Mouse (Mus musculus): ENCODE data around the gene Olfr732. TPM values are rescaled to one million over a fixed set of nuclear protein-coding genes. Genes with fewer than 3 reads are reported as not detected.

Gene Olfr732
- polyA plus RNA-seq (2012; rRNA removed): not detected in 2 replicates

GRCm38 (mm10) chr14:50284106-50284505 lies at the start of gene Olfr732:
Gene Olfr732, minus strand, starts transcription at chr14:50284206.
- DNase-seq (ENCODE audit: low read depth, low spot score): no peak
- WGBS: 90% methylated on average over 1 of the region's 1 CpGs

DNA sequence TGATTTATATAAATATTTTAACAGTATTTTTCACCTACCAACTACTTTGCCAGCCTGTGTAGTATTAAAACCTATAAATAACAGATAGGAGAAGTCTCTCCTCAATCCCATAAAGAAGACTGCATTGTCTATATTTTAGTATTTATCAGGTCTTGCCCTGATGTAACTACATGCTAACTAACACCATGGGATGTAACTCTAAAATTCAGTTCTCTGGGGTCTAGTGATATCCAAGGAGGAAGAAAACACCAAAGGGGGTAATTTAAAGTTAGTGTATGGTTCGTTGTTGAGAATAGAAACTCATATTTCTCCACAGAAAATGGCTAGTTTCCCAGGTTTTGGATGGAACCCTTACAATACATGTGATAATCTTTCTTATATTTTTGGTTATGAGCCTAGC lies 42.7 kb upstream of the Olfr732 start, which contains the start of gene Olfr734:
Olfr734 (minus strand) TSS at position 101 of the 400 bp plus-strand sequence.
- DNase-seq (ENCODE audit: low read depth, low spot score): no peak
- 54% methylated on average over 1 of the region's 1 CpGs for WGBS

- no peak for DNase-seq (ENCODE audit: low read depth, low spot score)
These were observed 17.4 kb upstream of the Olfr732 start, which contains the start of gene Olfr733 for GRCm38 (mm10) chr14:50301422-50301821. Gene Olfr733, minus strand, starts transcription at chr14:50301522.

DNA sequence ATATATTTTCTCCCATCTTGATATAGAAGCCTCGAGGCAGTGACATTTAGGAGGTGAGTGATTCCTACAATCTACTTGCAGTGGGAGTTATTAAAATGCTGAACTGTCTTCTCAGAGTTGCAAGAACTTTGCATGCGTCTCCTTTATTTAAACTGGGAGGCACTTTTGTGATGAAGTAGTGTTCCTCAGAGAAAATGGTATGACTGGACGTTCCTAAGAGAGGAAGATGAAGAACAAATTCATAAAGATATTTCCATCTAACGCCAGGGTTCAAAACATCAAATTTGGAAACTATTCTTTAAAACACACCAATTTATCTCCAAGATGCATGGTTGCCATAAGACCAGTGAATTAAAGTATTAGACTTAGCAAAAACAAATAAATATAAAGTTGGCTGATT lies 42.2 kb downstream of the Olfr732 start, which contains the start of gene Olfr731:
Olfr731 (minus strand) TSS at position 101 of the 400 bp plus-strand sequence.
- DNase-seq (ENCODE audit: low read depth, low spot score): no peak
- 75% methylated on average over 4 of the region's 4 CpGs for WGBS

Other genes with a start within 250 kb of the Olfr732 start
- not detected in 2 replicates for gene Olfr725, start 243.8 kb downstream of the Olfr732 start, polyA plus RNA-seq (2012; rRNA removed)
- gene Olfr726, start 193.3 kb downstream of the Olfr732 start, polyA plus RNA-seq (2012; rRNA removed): not detected in 2 replicates
- not detected in 2 replicates for gene Olfr727, start 161.0 kb downstream of the Olfr732 start, polyA plus RNA-seq (2012; rRNA removed)
- not detected in 2 replicates for gene Olfr728, start 141.5 kb downstream of the Olfr732 start, polyA plus RNA-seq (2012; rRNA removed)
- not detected in 2 replicates for gene Olfr729, start 131.3 kb downstream of the Olfr732 start, polyA plus RNA-seq (2012; rRNA removed)
- not detected in 2 replicates for gene Olfr730, start 96.0 kb downstream of the Olfr732 start, polyA plus RNA-seq (2012; rRNA removed)
- not detected in 2 replicates for gene Olfr731, start 42.3 kb downstream of the Olfr732 start, polyA plus RNA-seq (2012; rRNA removed)
- gene Olfr733, start 17.3 kb upstream of the Olfr732 start, polyA plus RNA-seq (2012; rRNA removed): not detected in 2 replicates
- not detected in 2 replicates for gene Olfr734, start 42.6 kb upstream of the Olfr732 start, polyA plus RNA-seq (2012; rRNA removed)
- not detected in 2 replicates for gene Olfr735, start 64.7 kb upstream of the Olfr732 start, polyA plus RNA-seq (2012; rRNA removed)
- gene Tlr11, start 73.7 kb upstream of the Olfr732 start, polyA plus RNA-seq (2012; rRNA removed): 0.51 and 0.56 TPM in 2 replicates
- gene Olfr736, start 97.0 kb upstream of the Olfr732 start, polyA plus RNA-seq (2012; rRNA removed): not detected in 2 replicates
- gene Olfr738, start 123.4 kb upstream of the Olfr732 start, polyA plus RNA-seq (2012; rRNA removed): not detected in 2 replicates
- gene Olfr739, start 134.4 kb upstream of the Olfr732 start, polyA plus RNA-seq (2012; rRNA removed): not detected in 2 replicates
- not detected in 2 replicates for gene Olfr740, start 161.3 kb upstream of the Olfr732 start, polyA plus RNA-seq (2012; rRNA removed)
- gene Olfr741, start 188.5 kb upstream of the Olfr732 start, polyA plus RNA-seq (2012; rRNA removed): not detected in 2 replicates
- gene Olfr742, start 219.4 kb upstream of the Olfr732 start, polyA plus RNA-seq (2012; rRNA removed): not detected in 2 replicates
- gene Olfr743, start 237.6 kb upstream of the Olfr732 start, polyA plus RNA-seq (2012; rRNA removed): not detected in 2 replicates

Data from large intestine, adult 2 months (tissue).